Mouse (Mus musculus) adrenal gland (tissue): Measurements from ENCODE around the gene Cd69.

Experiments used
- intact Hi-C: fragments of 180-260 bp; cut with DNase I; formaldehyde crosslinking; loops from one replicate; pipeline ENCODE4 v1.15.1; 2025
- long read RNA-seq, 2 experiments: library from polyadenylated mRNA; unstranded; transcript quantifications; one replicate each; pipeline ENCODE4 v2.0.0; 2020; ENCODE audit warnings: borderline replicate concordance in 1 of 2; ENCODE audit not compliant: insufficient replicate concordance in 1 of 2

The Cd69 gene
- long read RNA-seq, experiment 1, partial matches to known transcripts, result 0 of 1 reads
- long read RNA-seq, experiment 1, other reads (novel, unspliced or antisense), result 0 of 1 reads
- long read RNA-seq, experiment 2, result 0 reads

GRCm38 (mm10) chr6:129275220-129275619 is at the start of gene Cd69:
Gene Cd69, minus strand, starts transcription at chr6:129275436.
- intact Hi-C loops, result no loop called here

DNA sequence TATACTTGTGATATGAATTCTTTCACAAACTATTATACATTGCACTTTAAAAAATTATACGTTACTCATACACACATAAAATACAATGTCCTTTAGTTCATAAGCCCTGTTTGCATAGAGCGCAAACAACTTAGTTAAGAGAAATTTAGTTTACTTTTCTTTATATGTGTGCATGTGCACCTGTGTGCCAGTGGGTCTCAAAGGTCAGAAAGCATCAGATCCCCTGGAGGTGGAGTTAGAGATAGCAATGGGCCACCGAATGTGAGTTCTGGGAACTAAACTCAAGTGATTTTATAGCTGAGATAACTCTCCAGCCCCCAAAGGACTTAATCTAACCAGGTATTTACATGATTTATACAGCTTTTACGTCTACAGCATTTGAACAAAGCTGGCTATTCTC is 44.1 kb upstream of the Cd69 start:
- intact Hi-C loops, result no loop called here

DNA sequence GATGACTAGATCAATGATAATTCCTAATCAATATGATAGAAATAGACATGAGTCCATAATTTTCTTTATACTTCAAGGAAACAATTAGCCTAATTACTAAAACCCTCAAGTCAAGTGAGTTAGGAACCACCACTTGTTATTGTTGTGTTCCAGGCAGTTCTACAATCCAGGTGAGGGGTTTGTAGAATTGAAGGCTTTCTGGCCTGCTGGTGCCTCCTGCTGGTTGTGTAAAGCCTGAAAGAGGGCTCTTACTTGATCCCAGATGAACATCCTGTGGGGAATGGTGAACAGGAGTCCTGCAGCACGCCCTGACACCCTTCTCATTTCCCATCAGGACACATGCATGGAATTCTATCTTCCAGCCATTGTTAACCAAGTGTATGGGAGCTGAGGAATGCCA is 43.2 kb upstream of the Cd69 start:
- intact Hi-C loops, result no loop called here

DNA sequence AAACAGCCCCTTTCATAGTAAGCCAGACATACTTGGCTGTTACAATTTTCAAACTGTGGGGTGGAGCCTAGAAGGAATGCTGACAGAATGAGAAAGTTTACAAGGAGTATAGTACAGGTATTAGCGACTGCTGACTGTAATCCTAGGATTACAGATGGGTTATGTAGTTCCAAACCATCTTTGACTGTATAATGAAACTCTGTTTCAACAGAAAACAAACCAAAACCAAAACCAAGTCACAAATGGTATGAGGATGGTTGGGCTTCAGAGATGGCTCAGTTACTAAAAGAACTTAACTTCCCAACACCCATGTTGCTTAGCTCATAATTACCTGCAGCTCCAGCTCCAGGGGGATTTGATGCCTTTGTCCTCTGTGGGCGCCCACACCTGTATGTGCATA is 41.2 kb upstream of the Cd69 start:
- intact Hi-C loops, result no loop called here

DNA sequence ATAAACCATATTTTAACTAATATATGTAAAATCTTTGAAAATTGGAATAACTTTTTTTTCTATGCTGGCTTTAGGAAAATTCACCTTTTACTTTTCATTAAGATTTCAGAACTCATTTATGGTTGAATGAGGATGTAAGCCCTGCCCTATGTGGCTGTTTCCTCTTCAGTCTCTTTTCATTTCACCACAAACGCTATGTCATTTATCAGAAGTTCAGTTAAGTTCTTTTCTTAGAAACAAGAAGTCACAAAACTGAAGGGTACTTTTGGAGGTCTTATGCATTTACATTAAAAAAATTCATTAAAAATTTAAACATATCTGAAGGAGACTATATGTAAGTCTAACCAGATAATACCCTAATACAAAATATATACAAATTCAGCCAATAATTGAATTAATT is 40.5 kb upstream of the Cd69 start:
- intact Hi-C loops, result no loop called here

GRCm38 (mm10) chr6:129314655-129315168 is 39.5 kb upstream of the Cd69 start:
- intact Hi-C loops, result no loop called here

GRCm38 (mm10) chr6:129312499-129312898 is 37.3 kb upstream of the Cd69 start:
- intact Hi-C loops, result no loop called here

DNA sequence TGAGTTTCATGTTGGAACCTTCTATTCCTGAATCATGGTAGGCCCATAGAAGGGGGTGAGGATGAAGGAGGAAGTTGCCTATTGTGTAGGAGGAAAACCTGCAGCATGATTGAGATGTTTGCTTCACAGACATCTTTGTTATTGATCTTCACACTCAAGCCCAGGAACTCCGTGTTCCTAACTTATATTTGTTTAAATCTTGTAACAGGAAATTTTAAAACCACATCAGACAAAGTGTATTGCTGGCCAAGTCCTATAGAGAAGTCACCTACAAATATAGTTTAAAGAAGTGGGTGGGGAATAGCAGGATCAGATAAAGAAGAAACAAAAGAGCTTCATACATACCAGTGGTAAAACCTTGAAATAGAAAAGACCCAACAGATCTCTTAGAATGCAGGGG is 28.9 kb upstream of the Cd69 start:
- intact Hi-C loops, result no loop called here

DNA sequence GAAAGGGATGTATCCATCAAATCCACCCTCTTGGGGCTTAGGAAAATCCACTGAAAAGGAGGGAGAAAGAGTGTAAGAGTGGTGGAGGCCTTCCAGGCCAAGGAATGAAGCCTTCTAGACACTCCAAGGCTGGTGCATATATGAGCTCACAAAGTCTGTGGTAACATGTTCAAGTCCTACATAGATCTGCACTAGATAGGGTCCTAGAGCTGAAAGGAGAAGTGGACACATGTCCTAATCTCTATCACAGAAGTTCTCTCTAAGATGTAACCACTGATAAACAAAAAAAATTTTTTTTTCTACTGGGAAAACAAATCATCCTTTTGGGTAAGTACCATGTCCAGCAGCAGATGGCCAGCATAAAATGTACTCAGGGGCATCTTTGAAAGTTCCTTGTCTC is 13.5 kb upstream of the Cd69 start:
- intact Hi-C loops, result no loop called here

DNA sequence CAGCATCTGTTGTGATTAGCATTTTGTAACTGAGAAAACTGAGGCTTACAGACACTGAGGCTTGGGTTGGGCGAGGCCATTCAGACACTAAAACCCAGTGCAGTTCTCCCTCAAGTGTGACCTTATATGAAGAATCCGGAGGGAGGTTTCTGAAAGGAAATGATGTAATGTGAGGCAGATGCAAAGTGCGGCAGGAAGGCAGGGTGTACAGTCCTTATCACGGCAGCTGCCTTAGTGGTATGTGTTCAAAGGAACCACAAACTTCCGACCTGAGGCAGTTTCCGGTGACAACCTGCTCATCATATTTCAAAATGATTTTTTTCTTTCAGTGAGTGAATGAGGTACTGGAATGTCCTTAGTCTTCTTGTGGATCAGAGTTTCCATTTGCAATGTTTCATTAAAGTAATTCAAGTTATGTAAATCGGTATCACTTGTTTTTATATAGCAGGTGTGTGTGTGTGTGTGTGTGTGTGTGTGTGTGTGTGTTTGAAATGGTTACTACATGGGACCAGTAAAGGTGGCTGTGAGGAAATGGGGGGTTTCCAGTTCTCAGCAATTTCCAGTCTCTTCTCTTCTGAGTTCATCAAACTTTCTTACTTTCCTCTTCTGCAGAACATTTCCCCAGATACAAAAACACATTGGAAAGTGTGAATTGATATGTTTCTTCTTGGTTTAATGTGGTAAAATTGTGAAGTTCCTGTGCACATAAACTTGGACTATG is 9.3 kb upstream of the Cd69 start:
- intact Hi-C loops, result no loop called here

DNA sequence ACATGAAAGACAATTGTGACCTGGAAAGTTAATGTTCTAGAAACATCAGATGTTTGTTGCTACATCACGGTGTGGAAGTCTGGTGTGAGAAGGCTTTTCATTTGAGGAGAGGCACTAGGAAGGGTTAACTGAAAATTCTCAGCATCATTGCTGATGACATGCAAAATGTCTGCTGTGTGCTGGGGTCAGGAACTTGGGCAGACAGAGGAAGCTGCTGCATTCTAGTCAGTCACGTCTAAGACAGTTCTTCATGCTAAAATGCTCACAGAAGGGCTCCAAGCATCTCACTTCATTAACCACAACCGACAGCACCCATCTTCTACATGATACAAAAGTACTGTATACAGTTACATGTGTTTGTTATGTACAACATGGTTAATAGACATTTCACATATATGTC is 8.0 kb upstream of the Cd69 start:
- intact Hi-C loops, result no loop called here

- intact Hi-C loops, result no loop called here
These were observed 1.2 kb upstream of the Cd69 start for GRCm38 (mm10) chr6:129276483-129276882.

- intact Hi-C loops, result no loop called here
These were observed 478 bp upstream of the Cd69 start for GRCm38 (mm10) chr6:129275624-129276203.

- intact Hi-C loops, result no loop called here
These were observed 760 bp downstream of the Cd69 start for GRCm38 (mm10) chr6:129274476-129274875.

- intact Hi-C loops, result no loop called here
These were observed 1.6 kb downstream of the Cd69 start for GRCm38 (mm10) chr6:129273662-129274061.

GRCm38 (mm10) chr6:129266438-129267022 is 8.7 kb downstream of the Cd69 start:
- intact Hi-C loops, result loop anchor here (5.0 kb wide), 1 partner anchor 101 kb away; no protein-coding TSS in a partner anchor

- intact Hi-C loops, result loop anchor here (5.0 kb wide), 1 partner anchor 101 kb away; no protein-coding TSS in a partner anchor
These were observed 9.4 kb downstream of the Cd69 start for GRCm38 (mm10) chr6:129265821-129266220.

- intact Hi-C loops, result no loop called here
These were observed 14.3 kb downstream of the Cd69 start for GRCm38 (mm10) chr6:129260940-129261339.

GRCm38 (mm10) chr6:129260034-129260433 is 15.2 kb downstream of the Cd69 start:
- intact Hi-C loops, result no loop called here

- intact Hi-C loops, result loop anchor here (5.0 kb wide), 1 partner anchor 404 kb away; no protein-coding TSS in a partner anchor
These were observed 19.2 kb downstream of the Cd69 start for GRCm38 (mm10) chr6:129256018-129256417.

- intact Hi-C loops, result loop anchor here (5.0 kb wide), 1 partner anchor 403 kb away; no protein-coding TSS in a partner anchor
These were observed 20.2 kb downstream of the Cd69 start for GRCm38 (mm10) chr6:129254949-129255602.

- intact Hi-C loops, result no loop called here
These were observed 20.9 kb downstream of the Cd69 start for GRCm38 (mm10) chr6:129254314-129254713.
